Mouse (Mus musculus) ES-Bruce4 (cell line): ENCODE measurements at regions not wholly inside any gene's neighbourhood (a gene's known extent, or its start where the extent isn't known, plus 50 kb on each side); places are given as distances from the start of the nearest gene placed in this dataset.

Experiments used
- H3K27ac ChIP-seq: 2 replicates; pipeline ENCODE4 v1.5.1; 2012; ENCODE audit warnings: low read length, inconsistent platforms; ENCODE audit not compliant: insufficient read depth
- H3K27me3 ChIP-seq: 2 replicates; pipeline ENCODE4 v1.6.1; 2012; ENCODE audit warnings: mild to moderate bottlenecking, low read length, inconsistent platforms; ENCODE audit not compliant: control insufficient read depth, poor library complexity, insufficient read depth, severe bottlenecking
- H3K36me3 ChIP-seq: 2 replicates; pipeline ENCODE4 v1.6.1; 2012; ENCODE audit warnings: inconsistent platforms, mild to moderate bottlenecking, low read length, moderate library complexity; ENCODE audit not compliant: control insufficient read depth, poor library complexity, insufficient read depth, severe bottlenecking
- H3K4me1 ChIP-seq: one replicate; pipeline ENCODE4 v1.8.1; 2011; ENCODE audit warnings: low read length; ENCODE audit not compliant: control insufficient read depth, insufficient read depth
- H3K4me3 ChIP-seq: 2 replicates; pipeline ENCODE4 v1.5.1; 2011; ENCODE audit warnings: low read depth, mild to moderate bottlenecking, low read length
- H3K9ac ChIP-seq: 2 replicates; pipeline ENCODE4 v1.6.1; 2012; ENCODE audit warnings: low read depth, mild to moderate bottlenecking, inconsistent platforms; ENCODE audit not compliant: poor library complexity, severe bottlenecking
- H3K9me3 ChIP-seq: replicated peaks from 2 replicates; pipeline ENCODE4 v1.6.1; 2012; ENCODE audit warnings: mild to moderate bottlenecking, low read length, inconsistent platforms; ENCODE audit not compliant: control insufficient read depth, poor library complexity, insufficient read depth, severe bottlenecking
- CTCF ChIP-seq: IDR thresholded peaks from one replicate; pipeline ENCODE4 v1.8.1; 2011; ENCODE audit warnings: low read depth, low read length
- EP300 ChIP-seq: IDR thresholded peaks from 2 replicates; pipeline ENCODE4 v1.6.1; 2011; ENCODE audit warnings: low read depth, low read length; ENCODE audit not compliant: insufficient read depth
- POLR2A ChIP-seq: IDR thresholded peaks from one replicate; pipeline ENCODE4 v1.8.1; 2011; ENCODE audit warnings: low read length; ENCODE audit not compliant: insufficient read depth

DNA sequence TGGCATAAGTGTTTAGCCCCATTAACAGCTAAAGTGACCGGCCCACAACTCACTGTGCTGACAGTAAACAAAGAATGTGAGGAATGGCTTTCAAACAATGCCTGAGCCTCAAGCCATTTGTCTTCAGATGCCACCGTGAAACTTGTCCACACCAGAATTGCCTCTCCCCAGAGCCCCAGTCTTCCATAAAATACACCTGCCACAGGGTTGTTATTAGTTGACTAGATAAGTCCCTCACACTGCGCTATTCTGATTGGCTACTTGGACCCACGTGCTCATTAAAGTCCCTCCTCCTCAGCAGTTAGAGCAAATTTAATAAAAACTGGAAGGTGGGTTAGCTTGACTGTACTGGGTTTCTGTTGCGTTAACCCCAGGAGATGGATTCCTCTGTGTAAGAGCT, 167.7 kb upstream of the Otx2 start:
- no peak overlapping the region for H3K27ac ChIP-seq
- TF ChIP-seq EP300 (no peak), POLR2A (no peak), CTCF (no peak)
- H3K4me1 ChIP-seq, result no peaks in the 10 kb centered on the region
- H3K4me3 ChIP-seq, result no peak overlapping the region
- no peaks in the 10 kb centered on the region for H3K36me3 ChIP-seq
- H3K27me3 ChIP-seq, result 0 out of 2 replicates have a peak, but pooled peaks cover 3% of the 10 kb centered on the region
- no peak overlapping the region for H3K9ac ChIP-seq
- H3K9me3 ChIP-seq, result no peaks in the 10 kb centered on the region

DNA sequence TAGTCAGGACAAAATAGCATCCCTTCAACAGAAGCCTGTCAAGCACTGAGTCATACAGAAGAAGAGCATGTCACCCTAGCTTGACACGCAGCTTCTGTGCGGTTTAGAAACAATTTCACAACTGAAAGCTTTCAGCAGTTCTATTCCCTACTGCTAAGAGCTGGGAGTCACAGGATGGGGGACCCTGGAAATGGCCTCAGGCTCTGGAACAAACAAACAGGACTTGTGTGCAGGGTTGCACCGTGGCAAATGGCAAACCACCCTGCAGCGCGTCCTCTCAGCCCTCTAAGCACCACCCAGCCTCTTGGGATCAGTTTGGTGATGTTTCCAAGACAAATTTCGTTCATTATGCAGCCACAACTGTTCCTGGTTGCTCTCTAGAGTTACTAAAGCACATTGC, 163.6 kb upstream of the Otx2 start:
- Histone ChIP-seq H3K36me3 (no peaks in the 10 kb centered on the region), H3K9me3 (no peaks in the 10 kb centered on the region), H3K4me3 (no peak overlapping the region), H3K27ac (no peak overlapping the region), H3K27me3 (0 out of 2 replicates have a peak, but pooled peaks cover 3% of the 10 kb centered on the region), H3K4me1 (no peaks in the 10 kb centered on the region), H3K9ac (no peak overlapping the region)
- TF ChIP-seq POLR2A, result no peak
- no peak for TF ChIP-seq EP300
- no peak for TF ChIP-seq CTCF

DNA sequence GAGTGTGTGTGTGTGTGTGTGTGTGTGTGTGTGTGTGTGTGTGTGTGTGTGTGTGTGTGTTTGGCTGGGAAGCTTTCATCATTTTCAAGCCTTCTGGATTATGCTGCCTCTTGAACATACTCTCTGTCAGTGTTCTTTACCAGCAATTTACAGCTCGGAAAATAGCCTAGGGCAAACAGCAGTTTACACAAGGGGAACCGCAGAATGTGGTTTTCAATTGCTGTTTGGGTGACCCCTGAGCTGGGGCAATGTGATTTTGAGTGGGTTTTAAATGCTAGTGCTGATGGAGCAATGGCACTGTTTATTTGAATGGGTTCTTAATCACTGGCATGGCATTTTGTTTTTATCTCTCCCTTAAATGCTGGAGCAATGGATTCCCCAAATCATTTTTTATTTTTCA, 162.5 kb upstream of the Otx2 start:
- Histone ChIP-seq H3K9me3 (no peaks in the 10 kb centered on the region), H3K9ac (no peak overlapping the region), H3K27ac (no peak overlapping the region), H3K36me3 (no peaks in the 10 kb centered on the region), H3K27me3 (no peaks in the 10 kb centered on the region), H3K4me1 (no peaks in the 10 kb centered on the region), H3K4me3 (no peak overlapping the region)
- TF ChIP-seq POLR2A, result no peak
- TF ChIP-seq CTCF, result no peak
- TF ChIP-seq EP300, result no peak

DNA sequence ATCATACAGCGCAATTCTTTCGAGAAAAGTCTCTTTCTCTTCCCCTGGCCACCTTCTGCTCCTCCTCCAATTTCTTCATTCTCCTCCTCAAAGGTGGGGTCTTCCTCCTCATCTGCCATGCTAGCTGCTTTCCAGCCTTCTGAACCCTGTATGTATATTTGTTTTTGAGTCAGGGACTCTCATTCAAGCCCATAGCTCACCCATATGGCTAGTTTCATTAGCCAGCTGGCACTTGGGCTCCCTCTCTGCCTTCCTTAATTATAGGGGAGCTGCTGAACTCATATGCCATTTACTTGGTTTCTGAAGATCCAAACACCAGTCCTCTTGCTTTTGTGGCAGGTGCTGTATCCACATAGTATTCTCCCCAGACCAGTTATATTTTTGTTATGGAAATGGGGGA, 160.8 kb upstream of the Otx2 start:
- Histone ChIP-seq H3K36me3 (no peaks in the 10 kb centered on the region), H3K27ac (no peak overlapping the region), H3K9me3 (no peaks in the 10 kb centered on the region), H3K4me3 (no peak overlapping the region), H3K4me1 (no peaks in the 10 kb centered on the region), H3K9ac (no peak overlapping the region), H3K27me3 (no peaks in the 10 kb centered on the region)
- TF ChIP-seq POLR2A (no peak), CTCF (no peak), EP300 (no peak)

- Histone ChIP-seq H3K27me3 (no peaks in the 10 kb centered on the region), H3K9ac (no peak overlapping the region), H3K4me3 (no peak overlapping the region), H3K9me3 (no peaks in the 10 kb centered on the region), H3K27ac (no peak overlapping the region), H3K36me3 (no peaks in the 10 kb centered on the region), H3K4me1 (no peaks in the 10 kb centered on the region)
- no peak for TF ChIP-seq POLR2A
- no peak for TF ChIP-seq CTCF
- TF ChIP-seq EP300, result no peak
Measured at GRCm38 (mm10) chr14:48826421-48826820, 152.8 kb upstream of the Otx2 start.

DNA sequence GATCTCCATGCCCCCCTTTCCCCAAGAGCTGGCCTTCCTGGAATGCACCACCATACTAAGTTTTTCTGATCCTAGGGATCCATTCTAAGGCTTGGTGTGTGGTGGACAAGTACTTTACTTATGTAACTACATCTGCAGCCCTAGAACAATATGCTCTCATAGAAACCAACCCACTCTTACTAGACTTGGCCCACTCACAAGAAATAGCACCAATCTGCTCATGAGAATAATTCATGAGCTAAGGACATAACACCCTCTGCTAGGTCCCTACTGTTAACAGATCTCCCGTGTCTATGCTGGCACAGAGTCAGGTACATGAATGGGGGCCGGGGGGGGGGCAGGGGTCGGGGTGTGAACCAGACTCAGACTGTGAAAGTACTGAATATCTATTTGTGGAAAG, 150.8 kb upstream of the Otx2 start:
- Histone ChIP-seq H3K4me1 (no peaks in the 10 kb centered on the region), H3K27me3 (no peaks in the 10 kb centered on the region), H3K4me3 (no peak overlapping the region), H3K9ac (no peak overlapping the region), H3K36me3 (no peaks in the 10 kb centered on the region), H3K27ac (no peak overlapping the region), H3K9me3 (no peaks in the 10 kb centered on the region)
- TF ChIP-seq EP300 (no peak), CTCF (no peak), POLR2A (no peak)
